Mouse (Mus musculus) heart, postnatal 36 days (tissue): ENCODE data around the gene Gm1604a. TPM values are rescaled to one million over a fixed set of nuclear protein-coding genes. Genes with fewer than 3 reads are reported as not detected.

ENCODE experiments used
- total RNA-seq, 2 experiments: library from RNA; stranded (reverse); gene quantifications; 2 replicates each; pipeline ENCODE4 v1.2.3; 2021

Gm1604a gene
- total RNA-seq, 2 experiments from 2014 or later: not detected

Other genes with a start within 250 kb of the Gm1604a start
- gene Ezr, start 242.8 kb upstream of the Gm1604a start, total RNA-seq: 10 to 100 TPM; 35.0 to 43.3 TPM
- gene Rsph3b, start 76.9 kb upstream of the Gm1604a start, total RNA-seq: 10 to 100 TPM; 58.5 to 59.3 TPM
- gene Tagap1, start 64.4 kb upstream of the Gm1604a start, total RNA-seq: 1 to 10 TPM; 7.0 to 7.5 TPM
- gene Rnaset2b, start 54.9 kb upstream of the Gm1604a start, total RNA-seq: 100 to 1,000 TPM; 172 to 181 TPM
- gene Gm49721, start 46.7 kb upstream of the Gm1604a start, total RNA-seq: not detected
- gene Rps6ka2, start 144.5 kb downstream of the Gm1604a start, total RNA-seq: 10 to 100 TPM; 27.1 to 28.5 TPM